Mouse (Mus musculus) thymus, postnatal 10 days (tissue): ENCODE measurements around the gene Tagap.
"Not testable (repeated sequence)": the region's sequence is repeated elsewhere in the genome, so short reads cannot be mapped to it uniquely, and the experiment has no call there.

Experiments used
- DNase-seq, 2 experiments: peaks; one replicate each; pipeline ENCODE4 v3.0.0; 2021; ENCODE audit warnings: low spot score in 2 of 2

Tagap gene

DNA sequence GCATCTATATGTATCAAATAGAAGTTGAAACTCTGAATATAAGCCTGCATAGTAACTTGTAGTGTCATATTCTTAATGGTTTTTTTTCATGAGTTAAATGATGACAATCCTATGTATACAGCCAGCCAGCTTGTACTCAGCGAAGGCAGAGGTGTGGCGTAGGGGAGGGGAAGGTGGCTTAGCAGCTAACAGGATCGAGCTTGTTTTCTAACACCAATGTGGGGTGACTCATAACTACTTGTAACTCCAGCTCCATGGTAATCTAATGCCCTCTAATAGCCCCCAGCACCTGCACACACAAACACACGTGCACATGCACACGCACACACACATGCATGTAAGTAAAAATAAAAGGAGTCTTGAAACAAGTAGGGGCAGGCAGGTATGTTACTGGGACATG is 42.7 kb downstream of the Tagap start:
- not testable (repeated sequence) for DNase-seq

DNA sequence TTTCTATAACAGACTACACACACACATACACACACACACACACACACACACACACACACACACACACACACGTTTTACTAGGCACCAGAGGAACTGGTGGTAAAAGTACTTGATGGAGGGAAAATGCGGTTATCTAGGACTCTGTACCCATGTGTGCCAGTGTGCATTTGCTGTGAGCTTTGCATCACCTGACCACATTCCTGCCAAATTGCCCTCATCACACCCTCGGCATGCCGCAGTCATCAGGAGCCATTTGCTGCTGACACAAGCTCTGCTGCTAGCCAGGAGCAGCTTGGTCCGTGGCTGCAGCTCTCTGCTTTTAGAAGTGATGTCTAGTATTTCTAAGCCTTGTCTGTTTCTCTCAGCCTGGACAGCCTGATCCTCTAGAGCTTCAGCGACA is 44.0 kb downstream of the Tagap start:
- not testable (repeated sequence) for DNase-seq

DNA sequence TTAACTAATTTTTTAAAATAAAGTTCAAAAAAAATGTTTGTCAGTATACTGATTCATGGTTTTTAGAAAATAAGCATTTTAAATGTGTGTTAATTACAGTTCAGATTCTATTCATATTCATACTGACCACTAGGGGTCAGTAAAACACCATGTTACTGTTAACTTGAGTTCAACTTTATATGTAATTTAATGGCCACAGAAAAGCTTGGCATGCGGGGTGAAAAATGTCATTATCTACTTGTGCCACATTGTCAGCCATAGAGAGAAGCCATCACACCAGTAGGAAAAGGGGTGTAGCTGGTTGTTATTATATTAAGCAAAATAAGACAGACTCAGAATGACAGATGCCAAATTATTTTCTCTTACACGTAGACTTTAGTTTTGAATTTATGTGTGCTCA is 57.7 kb downstream of the Tagap start:
- not testable (repeated sequence) for DNase-seq
